ENCODE assay signal across 18 mouse cellular contexts in genomic region chr10:95559426-95559825, GRCm38 (mm10). TPM values are rescaled to one million over a fixed set of nuclear protein-coding genes. Genes with fewer than 3 reads are reported as not detected.
DNase-seq lines count a peak whose midpoint lies in the region; ATAC-seq and TF ChIP-seq lines count a peak whose summit lies in the region.
"Had no signal": no experiment of that assay in that cellular context is flagged by ENCODE, and none has a peak within 500 bp of the region (broad histone marks: within the 10 kb centered on the region; RNA-seq: fewer than 3 reads in every experiment).

No protein-coding gene starts in this region.

- no peak for TF ChIP-seq EP300 in heart, adult 2 months (IDR thresholded peaks at IDR 0.05; ENCODE audit: insufficient read depth, low read depth, low read length)

- no peaks in the 10 kb centered on the region for H3K27me3 ChIP-seq in heart, adult 2 months (ENCODE audit: control insufficient read depth, insufficient read depth, low read length)
- no peaks in the 10 kb centered on the region for H3K27me3 ChIP-seq in kidney, adult 2 months (replicated peaks; ENCODE audit: control insufficient read depth, insufficient read depth, low read length)
- no peaks in the 10 kb centered on the region for H3K27me3 ChIP-seq in embryonic facial prominence, embryonic 10.5 days (replicated peaks; ENCODE audit: low read depth, poor library complexity, severe bottlenecking)
- no peaks in the 10 kb centered on the region for H3K27me3 ChIP-seq in liver, embryonic 12.5 days (replicated peaks)
- H3K27me3 ChIP-seq: forebrain, embryonic 13.5 days; megakaryocyte, embryonic 14.5 days had no signal

- H3K4me3 ChIP-seq in heart, adult 2 months, result peak overlapping the region; percentile 1; the same call in 1 of the 2 replicates
- H3K4me3 ChIP-seq in kidney, adult 2 months (ENCODE audit: insufficient read depth, low read depth, low read length), result peak overlapping the region; percentile 57
- peak overlapping the region; percentile 21; the same call in 1 of the 2 replicates for H3K4me3 ChIP-seq in embryonic facial prominence, embryonic 10.5 days
- peak overlapping the region; percentile 93 for H3K4me3 ChIP-seq in liver, embryonic 12.5 days
- H3K4me3 ChIP-seq: forebrain, embryonic 13.5 days; megakaryocyte, embryonic 14.5 days had no signal

- peaks cover 11% of the 10 kb centered on the region for H3K36me3 ChIP-seq in heart, adult 2 months (ENCODE audit: control insufficient read depth, insufficient read depth, low read length)
- H3K36me3 ChIP-seq in kidney, adult 2 months (ENCODE audit: control insufficient read depth, insufficient read depth, low read length), result no peaks in the 10 kb centered on the region; the same call in 1 of the 2 replicates
- peaks cover 60% of the 10 kb centered on the region for H3K36me3 ChIP-seq in embryonic facial prominence, embryonic 10.5 days (replicated peaks)
- peaks cover 78% of the 10 kb centered on the region for H3K36me3 ChIP-seq in liver, embryonic 12.5 days

- no peak for TF ChIP-seq CTCF in heart, adult 2 months (IDR thresholded peaks at IDR 0.05)
- no peak for TF ChIP-seq CTCF in kidney, adult 2 months (conservative IDR thresholded peaks at IDR 0.05; ENCODE audit: insufficient read depth, insufficient read length, low read depth, low read length)

- H3K79me2 ChIP-seq in heart, adult 2 months (replicated peaks; ENCODE audit: control insufficient read depth, insufficient read depth, low read length), result peaks cover 9% of the 10 kb centered on the region

- H3K4me2 ChIP-seq in liver, embryonic 12.5 days, result peak overlapping the region; percentile 80
- H3K4me2 ChIP-seq: hindbrain, embryonic 14.5 days had no signal

- intact Hi-C loops in heart, adult 2 months (cut with DNase I), result no loop called here
- intact Hi-C loops in heart, postnatal 25 days (cut with DNase I), result loop anchor here (5.0 kb wide), 1 partner anchor 223 kb away; no protein-coding TSS in a partner anchor

- DNase-seq in heart, adult 2 months, result no peak
- DNase-seq in heart, postnatal 25 days (ENCODE audit: low spot score), result no peak
- no peak for DNase-seq in kidney, adult 2 months
- no peak for DNase-seq in kidney, postnatal 25 days
- no peak for DNase-seq in embryonic facial prominence, embryonic 10.5 days (ENCODE audit: low spot score)
- no peak for DNase-seq in left cerebral cortex, adult 8-10 months (ENCODE audit: low spot score in 2 of 2)
- DNase-seq in thymus, postnatal 4 days, result no peak
- DNase-seq: adrenal gland, adult 2 months; cerebellum, adult 9-11 months; left cerebral cortex, postnatal 4 days; right cerebral cortex, adult 18-20 months; spleen, adult 18-20 months had no signal

- ATAC-seq in liver, embryonic 12.5 days, result no peak
- ATAC-seq: forebrain, embryonic 13.5 days; lung, postnatal 0 days had no signal

- 46% methylated on average over 7 of the region's 7 CpGs for WGBS in heart, adult 2 months
- 50% methylated on average over 7 of the region's 7 CpGs for WGBS in kidney, adult 2 months
- 68% methylated on average over 7 of the region's 7 CpGs for WGBS in embryonic facial prominence, embryonic 10.5 days
- 71% methylated on average over 7 of the region's 7 CpGs for WGBS in liver, embryonic 12.5 days (ENCODE audit: insufficient replicate concordance)

- peaks cover 20% of the 10 kb centered on the region for H3K4me1 ChIP-seq in heart, adult 2 months (ENCODE audit: control insufficient read depth, insufficient read depth, low read length)
- H3K4me1 ChIP-seq in kidney, adult 2 months (ENCODE audit: control insufficient read depth, insufficient read depth, low read length), result peaks cover 16% of the 10 kb centered on the region; the same call in 1 of the 2 replicates
- H3K4me1 ChIP-seq in embryonic facial prominence, embryonic 10.5 days, result peaks cover 33% of the 10 kb centered on the region
- peaks cover 75% of the 10 kb centered on the region for H3K4me1 ChIP-seq in liver, embryonic 12.5 days

- 0 out of 2 replicates have a peak overlapping the region, but pooled peaks have one; percentile 40 for H3K9ac ChIP-seq in heart, adult 2 months (ENCODE audit: low read depth, low read length)
- H3K9ac ChIP-seq in liver, embryonic 12.5 days, result peak overlapping the region; percentile 53; the same call in 1 of the 2 replicates
- H3K9ac ChIP-seq: forebrain, embryonic 13.5 days; hindbrain, embryonic 14.5 days had no signal

- no peak for TF ChIP-seq POLR2A in heart, adult 2 months (IDR thresholded peaks at IDR 0.05; ENCODE audit: insufficient read depth, low read depth, low read length)
- no peak for TF ChIP-seq POLR2A in kidney, adult 2 months (IDR thresholded peaks at IDR 0.05; ENCODE audit: low read depth, low read length)

- H3K9me3 ChIP-seq in embryonic facial prominence, embryonic 10.5 days, result no peaks in the 10 kb centered on the region
- H3K9me3 ChIP-seq in liver, embryonic 12.5 days (replicated peaks), result no peaks in the 10 kb centered on the region
- H3K9me3 ChIP-seq: forebrain, embryonic 13.5 days; megakaryocyte, embryonic 14.5 days had no signal

- peak overlapping the region; percentile 26 for H3K27ac ChIP-seq in heart, adult 2 months
- peak overlapping the region; percentile 74 for H3K27ac ChIP-seq in kidney, adult 2 months (ENCODE audit: insufficient read depth, low read depth, low read length)
- no peak overlapping the region for H3K27ac ChIP-seq in embryonic facial prominence, embryonic 10.5 days (replicated peaks)
- no peak overlapping the region for H3K27ac ChIP-seq in liver, embryonic 12.5 days
- H3K27ac ChIP-seq: forebrain, embryonic 13.5 days; hindbrain, embryonic 14.5 days; stomach, postnatal 0 days had no signal

RNA-seq across cellular contexts. Expression of gene Nudt4, which starts 4.5 kb away (rescaled TPM):
- total RNA-seq in heart, adult 2 months (2021), result 100 to 1,000 TPM; 328 to 349 TPM
- 48.8 and 109 TPM in 2 replicates for polyA plus RNA-seq in heart, adult 2 months (2012; rRNA removed)
- 100 to 1,000 TPM; 263 to 282 TPM for total RNA-seq in heart, postnatal 25 days (2021)
- 88.6 and 92.7 TPM in 2 replicates for polyA plus RNA-seq in kidney, adult 2 months (2012; rRNA removed)
- 79.4 and 82.9 TPM in 2 replicates for polyA plus RNA-seq in embryonic facial prominence, embryonic 10.5 days (2016; fragmentation: Nextera tagmentation; extraction: Ambion mirVana)
- polyA plus RNA-seq in liver, embryonic 12.5 days (2016; fragmentation: Nextera tagmentation; extraction: Ambion mirVana), result 130 and 134 TPM in 2 replicates
- total RNA-seq in left cerebral cortex, adult 8-10 months (2022), result 100 to 1,000 TPM; 125 to 146 (median 131) TPM

RNA-seq across cellular contexts. Expression of gene Ube2n, which starts 44.5 kb away (rescaled TPM):
- 10 to 100 TPM; 89.5 to 89.7 TPM for total RNA-seq in heart, adult 2 months (2021)
- polyA plus RNA-seq in heart, adult 2 months (2012; rRNA removed), result 48.8 and 98.2 TPM in 2 replicates
- total RNA-seq in heart, postnatal 25 days (2021), result 100 to 1,000 TPM in 1 of 2 experiments, 10 to 100 TPM in 1; 90.3 to 106 TPM
- 41.7 and 53.2 TPM in 2 replicates for polyA plus RNA-seq in kidney, adult 2 months (2012; rRNA removed)
- 439 and 441 TPM in 2 replicates for polyA plus RNA-seq in embryonic facial prominence, embryonic 10.5 days (2016; fragmentation: Nextera tagmentation; extraction: Ambion mirVana)
- 191 and 193 TPM in 2 replicates for polyA plus RNA-seq in liver, embryonic 12.5 days (2016; fragmentation: Nextera tagmentation; extraction: Ambion mirVana)
- 100 to 1,000 TPM; 181 to 234 (median 208) TPM for total RNA-seq in left cerebral cortex, adult 8-10 months (2022)

RNA-seq across cellular contexts. Expression of gene Mrpl42, which starts 57.7 kb away (rescaled TPM):
- total RNA-seq in heart, adult 2 months (2021), result 100 to 1,000 TPM; 426 to 448 TPM
- polyA plus RNA-seq in heart, adult 2 months (2012; rRNA removed), result 684 and 1,165 TPM in 2 replicates
- 100 to 1,000 TPM; 456 to 473 TPM for total RNA-seq in heart, postnatal 25 days (2021)
- 242 and 322 TPM in 2 replicates for polyA plus RNA-seq in kidney, adult 2 months (2012; rRNA removed)
- 364 and 380 TPM in 2 replicates for polyA plus RNA-seq in embryonic facial prominence, embryonic 10.5 days (2016; fragmentation: Nextera tagmentation; extraction: Ambion mirVana)
- 248 and 264 TPM in 2 replicates for polyA plus RNA-seq in liver, embryonic 12.5 days (2016; fragmentation: Nextera tagmentation; extraction: Ambion mirVana)
- 10 to 100 TPM; 60.9 to 73.8 (median 65.8) TPM for total RNA-seq in left cerebral cortex, adult 8-10 months (2022)

Comparison
In these comparisons a context has a peak if more than half of its experiments do, and no peak if none do; other contexts are left out.
1. H3K27ac ChIP-seq: peak in heart, adult 2 months (single experiment) and kidney, adult 2 months (single experiment); none in embryonic facial prominence, embryonic 10.5 days (single experiment) and liver, embryonic 12.5 days (single experiment).
2. H3K4me3 ChIP-seq: peak in every context shown above with its lines; median percentile 93 in liver, embryonic 12.5 days; 57 in kidney, adult 2 months; 21 in embryonic facial prominence, embryonic 10.5 days; 1 in heart, adult 2 months.